Mouse (Mus musculus) limb, embryonic 14.5 days (tissue): ENCODE measurements around the gene Cep295. TPM values are rescaled to one million over a fixed set of nuclear protein-coding genes. Genes with fewer than 3 reads are reported as not detected.
"Not testable (repeated sequence)": the region's sequence is repeated elsewhere in the genome, so short reads cannot be mapped to it uniquely, and the experiment has no call there.

Source experiments
- ATAC-seq: fragments of 200-750 bp; cut with Nextera tagmentation; 2 replicates; pipeline ENCODE4 v1.8.0; 2017; ENCODE audit warnings: low read depth, moderate number of reproducible peaks, moderate TSS enrichment; ENCODE audit not compliant: low FRiP score
- DNase-seq: peaks from one replicate; pipeline ENCODE4 v3.0.0-alpha.2; 2015; ENCODE audit warnings: low spot score
- H3K27ac ChIP-seq: fragments of 300-500 bp; sonication (generic); replicated peaks from 2 replicates; pipeline ENCODE4 v1.5.1; 2014; ENCODE audit warnings: low read depth, mild to moderate bottlenecking, low read length, moderate library complexity, mixed read lengths
- H3K27me3 ChIP-seq: fragments of 300-500 bp; sonication (generic); 2 replicates; pipeline ENCODE4 v1.6.1; 2014; ENCODE audit warnings: low read length, mixed read lengths; ENCODE audit not compliant: control insufficient read depth, insufficient read depth
- H3K36me3 ChIP-seq: fragments of 300-500 bp; sonication (generic); 2 replicates; pipeline ENCODE4 v1.6.1; 2014; ENCODE audit warnings: mild to moderate bottlenecking, low read length, moderate library complexity, mixed read lengths; ENCODE audit not compliant: control insufficient read depth, insufficient read depth
- H3K4me1 ChIP-seq: fragments of 300-500 bp; sonication (generic); 2 replicates; pipeline ENCODE4 v1.6.1; 2014; ENCODE audit warnings: antibody characterized with exemption, low read length, mixed read lengths; ENCODE audit not compliant: control insufficient read depth, insufficient read depth
- H3K4me2 ChIP-seq: fragments of 300-500 bp; sonication (generic); replicated peaks from 2 replicates; pipeline ENCODE4 v1.6.1; 2014; ENCODE audit warnings: low read depth, mild to moderate bottlenecking, low read length, moderate library complexity; ENCODE audit not compliant: severe bottlenecking
- H3K4me3 ChIP-seq: fragments of 300-500 bp; sonication (generic); replicated peaks from 2 replicates; pipeline ENCODE4 v1.5.1; 2014; ENCODE audit warnings: low read length
- H3K9ac ChIP-seq: fragments of 300-500 bp; sonication (generic); 2 replicates; pipeline ENCODE4 v1.6.1; 2014; ENCODE audit warnings: mild to moderate bottlenecking, low read depth, low read length, moderate library complexity; ENCODE audit not compliant: severe bottlenecking
- H3K9me3 ChIP-seq: fragments of 300-500 bp; sonication (generic); 2 replicates; pipeline ENCODE4 v1.6.1; 2016; ENCODE audit warnings: low read length; ENCODE audit not compliant: control insufficient read depth
- POLR2A ChIP-seq: fragments of 200-500 bp; IDR thresholded peaks from 2 replicates; pipeline ENCODE4 v1.8.0; 2012; ENCODE audit warnings: inconsistent platforms, mild to moderate bottlenecking, moderate library complexity, borderline replicate concordance; ENCODE audit not compliant: insufficient read depth, insufficient read length; ENCODE audit errors: extremely low read depth
- WGBS: fragments of 180-500 bp; shearing (Covaris S2); extraction: QIAGEN DNeasy Blood & Tissue Kit; methylation state at CpG from one replicate; pipeline ENCODE4 v1.1.7; 2014; 5-methylcytosine and 5-hydroxymethylcytosine counted together
- polyA plus RNA-seq, 2 experiments: library from polyadenylated mRNA; depleted of rRNA in 1 of 2; stranded (reverse) in 1 of 2; unstranded in 1 of 2; fragments of >200 nt; fragmentation: Nextera tagmentation in 1 of 2; extraction: Ambion mirVana in 1 of 2; gene quantifications; 2 replicates each; pipeline versions ENCODE4 v1.2.1 to v1.2.3; 2012 to 2014

Cep295 gene
- polyA plus RNA-seq, 2 experiments, result 15.3 to 29.8 TPM

GRCm38 (mm10) chr9:15318170-15318742 is 39.3 kb downstream of the Cep295 start:
- no peak for TF ChIP-seq POLR2A
- no peaks in the 10 kb centered on the region for H3K9me3 ChIP-seq
- ATAC-seq (0 out of 2 replicates have a peak, but pooled peaks have one; percentile 32), DNase-seq (no peak)
- 68% methylated on average over 2 of the region's 2 CpGs for WGBS
- H3K4me2 ChIP-seq, result no peak overlapping the region
- no peak overlapping the region for H3K9ac ChIP-seq
- no peak overlapping the region for H3K4me3 ChIP-seq
- H3K4me1 ChIP-seq, result no peaks in the 10 kb centered on the region
- peaks cover 57% of the 10 kb centered on the region for H3K36me3 ChIP-seq
- H3K27ac ChIP-seq, result no peak overlapping the region
- no peaks in the 10 kb centered on the region for H3K27me3 ChIP-seq

GRCm38 (mm10) chr9:15317223-15318169 is 40.1 kb downstream of the Cep295 start:
- Histone ChIP-seq H3K9ac (no peak overlapping the region), H3K4me3 (no peak overlapping the region), H3K27me3 (no peaks in the 10 kb centered on the region), H3K27ac (no peak overlapping the region), H3K9me3 (no peaks in the 10 kb centered on the region), H3K36me3 (peaks cover 55% of the 10 kb centered on the region), H3K4me2 (no peak overlapping the region), H3K4me1 (no peaks in the 10 kb centered on the region)
- DNase-seq (no peak), ATAC-seq (no peak)
- WGBS, result 60% methylated on average over 5 of the region's 5 CpGs
- no peak for TF ChIP-seq POLR2A

GRCm38 (mm10) chr9:15316296-15316695 is 41.3 kb downstream of the Cep295 start:
- H3K4me3 ChIP-seq, ATAC-seq, H3K9ac ChIP-seq, DNase-seq, H3K27me3 ChIP-seq, H3K27ac ChIP-seq, H3K4me1 ChIP-seq, H3K9me3 ChIP-seq, H3K4me2 ChIP-seq: not testable (repeated sequence)
- 100% methylated on average over 1 of the region's 2 CpGs for WGBS
- peaks cover 54% of the 10 kb centered on the region for H3K36me3 ChIP-seq

GRCm38 (mm10) chr9:15314619-15315018 is 43.0 kb downstream of the Cep295 start:
- Histone ChIP-seq H3K9me3 (no peaks in the 10 kb centered on the region), H3K36me3 (peaks cover 67% of the 10 kb centered on the region), H3K4me2 (no peak overlapping the region), H3K9ac (no peak overlapping the region), H3K4me1 (no peaks in the 10 kb centered on the region), H3K4me3 (no peak overlapping the region), H3K27me3 (no peaks in the 10 kb centered on the region), H3K27ac (no peak overlapping the region)
- TF ChIP-seq POLR2A, result no peak
- 100% methylated on average over 1 of the region's 1 CpGs for WGBS
- ATAC-seq, result no peak
- DNase-seq, result no peak

- H3K4me1 ChIP-seq, result peaks cover 5% of the 10 kb centered on the region
- DNase-seq, result no peak
- no peak overlapping the region for H3K27ac ChIP-seq
- WGBS, result 82% methylated on average over 5 of the region's 5 CpGs
- no peaks in the 10 kb centered on the region for H3K9me3 ChIP-seq
- no peak for ATAC-seq
- no peak for TF ChIP-seq POLR2A
- H3K9ac ChIP-seq, result no peak overlapping the region
- no peak overlapping the region for H3K4me3 ChIP-seq
- H3K36me3 ChIP-seq, result peaks cover 77% of the 10 kb centered on the region
- H3K27me3 ChIP-seq, result no peaks in the 10 kb centered on the region
- H3K4me2 ChIP-seq, result no peak overlapping the region
Observed at GRCm38 (mm10) chr9:15313633-15314032, 44.0 kb downstream of the Cep295 start.
